Mouse (Mus musculus) cortical plate, adult 2 months (tissue): ENCODE data around the gene Plppr2.

ENCODE experiments used
- CTCF ChIP-seq: fragments of 200-500 bp; IDR thresholded peaks from 2 replicates; pipeline ENCODE4 v1.5.1; 2011; ENCODE audit warnings: mild to moderate bottlenecking, control low read depth, low read length; ENCODE audit not compliant: insufficient read depth; ENCODE audit errors: extremely low read depth
- POLR2A ChIP-seq: fragments of 200-500 bp; IDR thresholded peaks from 2 replicates; pipeline ENCODE4 v1.6.1; 2011; ENCODE audit warnings: mild to moderate bottlenecking, low read length, control low read depth; ENCODE audit not compliant: insufficient read depth; ENCODE audit errors: extremely low read depth

DNA sequence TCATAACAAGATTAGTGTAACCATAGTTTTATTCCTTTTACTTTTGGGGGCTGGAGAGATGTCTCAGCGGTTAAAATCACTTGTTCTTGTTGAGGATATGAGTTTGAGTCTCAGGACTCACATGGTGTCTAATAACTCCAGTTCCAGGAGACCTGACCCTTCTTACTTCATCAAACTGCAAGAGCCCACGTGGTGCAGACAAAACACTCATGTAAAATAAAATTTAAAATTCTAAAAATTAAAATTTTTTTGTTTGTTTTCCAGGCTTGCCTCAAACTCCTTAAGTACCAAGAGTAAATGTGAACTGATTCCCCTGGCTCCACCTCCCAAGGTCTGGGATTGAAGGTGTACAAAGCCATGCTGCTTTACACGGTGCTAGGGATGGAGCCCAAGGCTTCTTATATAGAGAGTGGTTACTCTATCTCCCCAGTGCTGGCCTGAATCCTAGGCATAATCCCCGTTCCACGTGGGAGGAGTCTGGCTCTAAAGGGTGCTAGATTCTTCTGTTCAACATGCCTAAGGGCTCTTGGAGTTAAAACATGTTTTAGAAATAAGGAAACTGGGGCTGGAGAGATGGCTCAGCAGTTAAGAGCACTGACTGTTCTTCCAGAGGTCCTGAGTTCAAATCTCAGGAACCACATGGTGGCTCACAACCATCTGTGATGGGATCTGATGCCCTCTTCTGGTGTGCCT, 18.0 kb upstream of the Plppr2 start:
- TF ChIP-seq CTCF (no peak), POLR2A (no peak)
